Mouse (Mus musculus): ENCODE data around the gene Nhlh1.

Nhlh1 gene

DNA sequence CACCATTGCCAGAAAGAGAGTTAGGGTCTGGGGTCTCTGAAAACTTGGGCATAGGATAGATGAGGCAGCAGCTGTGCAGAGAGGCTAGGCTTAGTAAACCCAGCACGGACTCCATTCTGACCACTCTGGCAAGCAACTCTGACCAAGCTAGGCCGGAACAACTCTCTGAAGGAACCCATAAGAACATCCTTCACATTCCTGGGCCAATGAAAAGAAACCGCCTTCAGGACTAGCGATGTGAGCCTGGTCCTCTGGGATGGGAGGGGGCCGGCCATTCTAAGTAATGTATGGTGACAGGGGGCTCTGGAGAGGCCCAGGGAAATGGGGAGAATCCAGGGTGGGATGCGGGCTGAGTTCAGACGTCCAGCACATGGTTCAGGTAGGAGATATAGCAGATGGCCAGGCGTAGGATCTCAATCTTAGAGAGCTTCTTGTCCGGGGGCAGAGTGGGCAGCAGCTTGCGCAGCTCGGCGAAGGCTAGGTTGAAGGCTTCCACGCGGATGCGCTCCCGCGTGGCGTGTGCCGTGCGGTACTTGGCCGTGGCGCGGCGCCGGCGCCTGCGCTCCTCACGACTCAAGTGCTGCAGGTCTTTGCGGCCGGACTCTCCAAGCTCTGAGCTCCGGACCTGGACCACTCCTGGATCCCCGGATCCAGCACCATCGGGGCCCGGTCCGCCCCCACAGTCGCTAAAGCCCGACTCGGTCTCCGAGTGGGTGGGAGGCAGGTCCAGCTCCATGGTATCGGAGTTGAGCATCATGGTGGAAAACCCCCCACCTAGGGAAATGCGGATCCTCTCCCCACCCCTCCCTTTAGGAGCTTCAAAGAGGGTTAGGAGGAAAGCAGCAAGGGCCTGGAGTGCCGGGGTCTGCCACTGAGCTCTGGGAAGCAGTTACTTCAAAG is 3.6 kb downstream of the Nhlh1 start:
- DNase-seq (ENCODE audit: low spot score), result no peak

DNA sequence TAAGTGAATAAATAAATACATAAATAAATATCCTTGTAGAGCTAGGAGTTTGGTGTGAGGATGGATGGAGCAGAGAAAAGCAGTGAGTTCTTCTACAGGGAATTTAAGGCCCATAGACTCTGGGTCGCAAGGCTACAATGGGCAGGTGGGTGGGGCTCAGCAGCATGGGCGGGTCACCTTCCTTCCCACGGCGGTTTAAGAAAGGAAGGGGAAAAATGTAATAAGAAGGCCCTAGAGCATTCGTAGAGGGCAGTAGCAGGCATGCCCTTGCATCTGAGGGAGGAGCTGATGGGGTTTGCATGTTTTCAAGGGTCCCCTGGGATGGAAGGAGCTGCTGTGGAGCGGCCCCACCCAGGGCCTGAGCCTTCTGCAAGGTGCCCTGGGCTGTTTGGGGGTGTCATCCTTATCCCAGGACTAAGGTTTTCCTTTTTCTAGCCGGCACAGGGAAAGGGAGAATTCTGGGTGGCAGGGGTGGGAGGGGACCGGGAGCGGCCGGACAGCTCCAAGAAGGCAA is 4.5 kb downstream of the Nhlh1 start:
- DNase-seq (ENCODE audit: low spot score), result no peak

DNA sequence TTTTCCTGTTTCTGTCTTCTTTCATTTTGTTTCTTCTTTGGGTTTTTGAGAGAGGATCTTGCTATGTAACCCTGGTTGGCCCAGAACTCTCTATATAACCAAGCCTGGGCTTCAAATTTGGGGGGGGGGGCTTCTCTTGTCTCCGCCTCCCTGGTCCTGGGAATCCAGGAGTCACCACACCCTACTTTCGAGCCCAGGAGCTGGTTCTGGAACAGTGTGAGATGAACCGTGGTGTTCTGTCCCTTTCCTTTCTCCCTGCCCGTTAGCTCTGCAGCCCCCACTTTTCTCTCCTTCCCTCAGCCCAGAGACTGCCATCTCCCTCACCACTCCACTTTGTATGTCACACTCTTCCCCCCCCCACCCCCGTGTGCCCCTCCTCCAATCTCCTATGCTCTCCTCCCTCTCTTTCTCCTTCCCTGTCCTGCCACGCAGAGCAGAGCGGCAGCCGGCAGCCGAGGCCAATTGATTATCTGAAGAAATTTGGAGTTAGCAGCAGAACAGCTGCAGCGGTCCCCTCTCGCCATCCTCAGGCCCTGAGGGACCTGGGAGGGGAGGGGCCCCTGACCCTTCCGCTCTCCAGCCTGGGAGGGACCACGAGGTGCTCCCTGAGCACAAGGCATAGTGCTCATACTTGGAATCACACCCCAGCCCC is 8.1 kb downstream of the Nhlh1 start:
- DNase-seq (ENCODE audit: low spot score), result no peak

DNA sequence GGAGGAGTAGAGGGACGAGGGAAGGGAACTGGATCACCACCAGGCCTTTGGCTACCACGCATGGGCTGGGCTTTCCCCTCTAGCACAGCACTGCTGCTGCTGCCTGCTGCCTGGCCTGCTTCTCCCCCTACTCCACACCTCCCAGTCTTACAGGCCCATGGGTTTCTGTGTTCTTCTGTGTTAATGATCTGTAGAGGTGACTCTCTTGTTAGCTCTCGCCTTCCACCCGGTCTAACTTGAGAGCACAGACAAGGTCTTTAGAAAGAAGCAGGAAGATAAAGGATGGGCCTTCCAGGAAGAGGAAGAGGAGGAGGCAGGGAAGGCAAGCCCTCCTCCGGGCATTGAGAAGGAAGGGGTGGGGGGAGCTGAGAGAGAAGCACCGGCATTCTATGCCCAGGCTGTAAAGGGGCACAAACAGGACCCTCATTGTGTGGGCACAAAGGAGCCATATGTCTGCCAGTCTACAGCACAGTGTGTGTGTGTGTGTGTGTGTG is 9.1 kb downstream of the Nhlh1 start:
- DNase-seq (ENCODE audit: low spot score), result no peak

DNA sequence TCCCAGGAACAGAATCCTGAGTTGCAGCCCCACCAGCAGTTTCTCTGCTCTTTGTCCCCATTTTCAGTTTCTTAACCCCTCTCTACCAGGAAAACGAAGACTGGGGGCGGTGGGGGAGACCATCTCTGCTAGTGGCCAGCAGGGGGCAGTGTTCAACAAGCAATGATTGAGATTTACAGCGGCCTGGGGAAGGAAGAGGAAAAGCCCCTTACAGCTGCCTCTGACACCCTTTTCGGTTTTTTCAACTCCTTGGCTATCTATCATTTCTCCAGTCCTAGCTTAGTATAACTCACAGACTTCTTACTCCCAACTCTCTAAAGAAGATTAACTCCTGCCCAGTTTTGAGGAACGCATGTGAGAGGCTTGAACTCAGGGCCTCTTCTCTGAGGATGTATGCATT is 10.4 kb downstream of the Nhlh1 start:
- DNase-seq (ENCODE audit: low spot score), result no peak

DNA sequence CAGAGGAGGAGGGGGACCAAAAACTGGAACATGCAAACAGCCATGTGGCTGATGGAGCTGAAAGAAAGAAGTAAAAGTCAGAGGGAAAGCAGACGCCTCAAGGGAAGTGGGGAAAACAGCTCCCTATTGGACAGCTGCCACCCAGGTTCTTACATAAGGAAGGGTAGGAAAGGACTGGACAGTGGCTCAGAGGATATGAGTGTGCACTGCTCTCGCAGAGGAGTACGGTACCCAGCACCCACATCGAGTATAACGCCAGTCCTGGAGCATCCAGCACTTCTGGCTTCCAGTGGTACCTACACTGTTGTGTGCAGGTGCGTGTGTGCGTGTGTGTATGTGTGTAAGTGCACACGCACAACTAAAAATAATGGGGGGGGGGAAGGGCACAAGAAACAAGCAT is 11.0 kb downstream of the Nhlh1 start:
- DNase-seq (ENCODE audit: low spot score), result no peak

DNA sequence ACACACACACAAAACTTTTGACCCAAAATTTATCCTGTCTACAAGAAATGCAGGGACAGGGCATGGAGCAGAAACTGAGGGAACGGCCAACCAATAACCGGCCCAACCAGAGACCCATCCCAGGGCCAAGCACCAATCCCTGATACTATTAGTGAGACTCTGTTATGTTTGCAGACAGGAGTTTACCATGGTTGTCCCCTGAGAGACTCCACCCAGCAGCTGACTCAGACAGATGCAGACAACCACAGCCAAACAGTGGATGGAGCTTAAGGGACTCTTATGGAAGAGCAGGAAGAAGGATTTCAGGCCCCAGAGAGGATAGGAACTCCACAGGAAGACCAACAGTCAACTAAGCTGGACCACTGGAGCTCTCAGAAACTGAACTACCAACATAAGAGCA is 27.5 kb downstream of the Nhlh1 start:
- DNase-seq (ENCODE audit: low spot score), result no peak

DNA sequence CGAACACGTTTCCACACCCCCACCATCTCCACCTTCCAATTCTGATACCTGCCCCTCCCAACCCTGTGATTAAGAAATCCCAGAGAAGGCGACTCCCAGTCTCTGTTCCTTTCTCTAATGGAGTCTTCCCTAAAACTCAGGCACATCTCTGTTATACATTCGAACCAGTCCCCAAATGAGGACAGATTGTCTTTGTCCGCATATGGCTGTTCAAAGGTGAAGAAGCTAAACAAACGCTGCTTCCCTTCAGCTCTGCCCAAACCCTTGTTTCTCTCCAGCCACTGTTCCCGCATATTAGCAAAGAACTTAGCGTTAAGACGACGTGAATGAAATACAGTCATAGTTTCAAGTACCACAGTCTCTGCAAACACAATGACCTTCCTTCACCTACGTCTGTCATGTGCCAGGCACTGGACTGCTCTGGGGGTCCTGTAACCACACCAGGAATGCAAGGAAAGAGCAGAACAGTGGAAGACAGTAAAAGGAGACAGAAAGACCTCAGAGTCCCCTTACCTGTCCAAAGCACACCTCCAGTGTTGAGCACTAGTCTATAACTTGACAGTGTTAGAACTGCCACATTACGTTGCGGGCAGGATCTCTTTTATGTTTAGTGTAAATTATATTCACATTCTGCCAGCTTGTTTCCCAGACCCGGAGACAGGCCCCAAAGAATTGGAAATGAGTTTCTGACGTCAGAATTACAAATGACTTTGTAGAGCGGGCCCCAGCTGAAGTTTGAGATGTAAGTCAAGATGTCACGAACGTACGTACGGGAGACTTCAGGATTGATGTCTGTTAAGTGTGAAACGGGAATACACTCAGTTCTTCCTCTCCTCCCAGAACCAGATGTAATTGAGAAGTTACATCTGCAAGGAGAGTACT is 28.7 kb downstream of the Nhlh1 start, which contains the start of gene Vangl2:
Vangl2 (minus strand) TSS at position 51 of the 882 bp plus-strand sequence.
- no peak for DNase-seq (ENCODE audit: low spot score)

DNA sequence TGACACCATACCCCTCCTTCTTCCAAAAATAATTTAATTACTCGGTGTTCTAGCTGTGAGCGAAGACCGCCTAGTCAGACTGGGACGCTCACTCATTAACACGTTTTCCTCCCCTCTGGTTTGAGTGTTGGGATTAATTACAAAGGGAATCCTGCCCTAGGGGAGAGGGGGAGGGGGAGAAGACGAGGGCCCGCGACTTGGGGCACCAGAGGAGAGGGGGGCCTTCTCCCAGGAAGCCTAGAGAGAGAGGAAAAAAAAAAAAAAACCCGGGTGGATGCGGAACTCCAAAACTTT is 29.6 kb downstream of the Nhlh1 start:
- DNase-seq (ENCODE audit: low spot score), result no peak

DNA sequence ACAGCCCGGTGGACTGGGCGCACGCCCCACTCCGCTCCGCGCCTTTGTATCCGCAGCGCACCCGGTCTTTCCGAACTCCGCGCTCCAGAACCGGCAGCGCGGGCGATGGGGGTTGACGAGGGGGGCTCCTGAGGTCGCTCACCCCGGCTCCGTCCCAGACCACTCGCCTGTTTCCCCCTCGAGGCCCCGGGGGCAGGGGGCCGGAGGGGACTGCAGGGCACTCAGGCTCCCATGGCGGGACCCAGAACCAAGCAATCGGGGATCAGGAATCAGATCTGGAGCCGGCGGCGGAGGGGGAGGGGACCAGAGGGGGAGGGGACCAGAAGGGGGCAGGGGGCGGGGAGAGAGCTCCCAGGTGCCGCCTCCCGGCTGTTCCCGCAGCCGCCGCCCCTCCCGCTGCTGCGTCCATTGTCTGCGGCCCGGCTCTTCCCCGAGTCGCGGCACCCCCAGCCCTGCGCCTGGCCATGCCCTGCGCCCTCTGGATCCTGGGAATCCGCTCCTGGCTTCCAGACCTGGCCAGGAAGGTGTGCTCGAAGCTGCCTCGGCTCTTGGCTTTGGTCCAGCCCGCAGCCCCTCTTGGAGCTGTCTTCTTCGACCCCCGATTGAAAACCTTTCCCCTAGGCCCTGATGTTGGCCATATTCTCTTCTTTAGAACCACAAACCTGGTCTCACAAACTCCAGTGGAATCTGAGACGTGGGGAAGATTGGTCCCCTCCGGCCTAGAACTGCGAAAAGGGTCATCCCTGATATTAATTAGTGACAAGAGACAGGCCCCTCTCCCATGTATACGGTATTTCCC is 30.2 kb downstream of the Nhlh1 start:
- peak; percentile 83 for DNase-seq (ENCODE audit: low spot score)

DNA sequence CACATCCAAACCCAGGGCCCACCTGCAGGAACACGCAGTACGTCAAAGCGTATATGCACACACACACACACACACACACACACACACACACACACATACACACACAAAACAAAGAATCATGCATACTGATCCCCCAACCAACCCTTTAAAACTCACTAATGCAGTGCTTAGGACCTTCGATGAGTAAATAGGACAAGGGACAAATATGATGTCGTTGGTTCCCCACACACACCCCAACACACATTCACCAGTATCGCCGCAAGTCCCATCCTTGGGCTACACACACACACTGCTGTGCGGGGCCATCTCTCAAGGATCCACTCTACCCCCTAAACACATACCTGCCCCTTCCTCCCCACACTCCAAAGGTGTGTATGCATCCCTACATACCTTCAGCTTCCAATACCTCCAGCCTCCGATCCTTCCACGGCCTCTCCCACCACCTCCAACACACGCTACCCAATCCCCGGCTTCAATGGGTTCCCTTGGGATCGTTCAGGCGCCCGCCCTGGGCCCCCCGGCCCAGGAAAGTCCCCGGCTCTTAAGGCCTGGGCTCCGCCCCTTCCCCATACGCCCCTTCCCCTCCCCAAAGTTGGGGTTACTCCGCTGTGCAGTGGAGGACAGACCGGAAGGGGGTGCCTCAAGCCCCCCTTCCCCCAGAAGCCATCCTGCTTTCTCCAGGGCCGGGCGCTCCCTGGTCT is 31.0 kb downstream of the Nhlh1 start:
- no peak for DNase-seq (ENCODE audit: low spot score)

DNA sequence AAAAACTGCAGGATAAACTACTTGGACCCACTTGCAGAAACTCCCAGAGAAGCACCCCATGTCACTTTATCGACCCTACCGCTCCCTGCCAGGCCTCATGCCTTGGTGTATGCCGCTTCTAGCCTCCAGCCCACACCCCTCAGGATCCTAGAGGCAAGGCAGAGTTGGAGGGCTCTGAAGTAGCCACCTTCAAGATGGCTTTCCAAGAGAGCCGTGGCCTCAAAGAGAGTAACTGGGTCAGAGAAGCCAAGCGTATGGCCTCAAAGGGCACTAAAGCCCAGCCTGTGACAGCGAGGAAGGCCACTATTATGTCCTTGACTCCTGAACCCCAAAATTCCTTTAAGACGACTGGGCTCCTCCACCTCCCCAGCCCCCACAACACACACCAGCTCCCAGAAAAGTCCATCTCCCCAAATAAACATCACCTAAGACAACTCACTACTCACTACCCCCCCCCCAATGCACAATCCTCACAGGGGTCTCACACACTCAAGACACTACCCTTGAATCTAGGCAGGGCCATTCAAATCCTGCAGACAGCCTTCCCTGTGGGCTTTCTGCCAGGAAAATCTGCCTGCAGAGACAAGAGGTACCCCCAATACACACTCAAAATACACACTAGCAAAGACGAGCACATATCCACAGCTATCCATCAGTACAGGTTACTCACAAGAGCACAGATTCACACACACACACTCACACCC is 32.0 kb downstream of the Nhlh1 start:
- no peak for DNase-seq (ENCODE audit: low spot score)

DNA sequence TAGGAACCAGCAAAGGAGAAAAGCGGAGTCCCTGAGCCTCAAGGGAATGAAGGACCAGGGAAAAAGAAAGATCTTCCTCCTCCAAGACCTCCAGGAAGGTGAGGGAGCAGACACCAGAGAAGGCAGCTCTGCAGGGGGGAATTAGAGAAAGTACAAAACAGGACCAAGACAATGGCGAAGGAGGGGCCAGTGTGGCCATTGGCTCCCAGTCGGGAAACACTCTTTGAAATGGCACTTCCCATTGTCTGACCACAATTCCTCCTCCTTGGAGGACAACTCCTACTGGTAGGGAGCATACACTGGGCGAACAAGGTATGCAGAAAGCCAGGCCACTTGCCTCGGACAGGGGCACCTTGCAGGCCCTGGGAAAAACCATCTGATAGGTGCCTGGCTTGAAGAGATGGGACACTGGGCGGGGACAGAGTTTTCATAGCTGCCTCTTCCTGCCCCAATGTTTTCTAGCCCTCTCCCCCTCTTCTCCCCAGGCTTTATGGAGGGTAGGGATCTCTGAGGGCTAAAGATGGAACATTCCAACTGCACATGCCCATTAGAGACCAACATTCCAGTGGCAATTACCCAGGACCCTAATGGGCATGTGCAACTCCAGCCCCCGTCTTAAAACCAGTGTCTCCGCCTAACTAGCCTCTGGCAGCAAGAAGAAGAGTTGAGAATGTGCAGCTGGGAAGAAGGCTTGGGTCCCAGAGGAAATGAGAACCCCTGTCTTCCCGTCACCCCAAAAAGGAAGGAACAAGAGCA is 33.1 kb downstream of the Nhlh1 start:
- DNase-seq (ENCODE audit: low spot score), result no peak

DNA sequence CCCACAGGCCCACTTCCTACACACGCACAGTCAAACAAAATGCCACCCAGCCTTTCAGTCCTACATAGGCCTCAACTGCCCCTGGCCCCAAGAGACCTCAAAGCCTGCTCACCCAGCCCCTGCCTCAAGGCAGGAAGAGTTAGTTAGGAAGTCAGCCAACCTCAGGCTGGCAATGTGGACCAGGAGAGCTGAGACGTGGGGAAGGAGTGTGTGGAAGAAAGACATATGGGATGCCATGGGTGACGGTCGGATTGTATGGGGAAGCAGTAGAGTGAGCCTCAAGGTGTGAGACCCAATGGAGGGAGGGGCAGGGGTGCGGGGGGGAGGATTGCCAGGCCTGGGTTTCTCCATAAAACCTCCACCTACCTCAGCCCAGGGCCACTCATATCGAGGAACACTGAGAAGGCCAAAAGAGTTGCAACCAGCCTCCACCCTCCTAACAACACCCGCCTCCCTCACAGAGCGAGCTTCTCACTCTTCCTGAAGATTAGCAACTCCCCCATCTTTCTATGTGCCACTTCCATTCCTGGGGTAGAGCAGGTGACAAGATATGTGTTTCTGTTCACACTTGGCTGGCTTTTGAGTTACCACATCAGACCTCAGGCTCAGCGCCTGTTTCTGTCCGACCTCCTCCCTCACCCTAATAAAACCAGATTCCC is 37.4 kb downstream of the Nhlh1 start:
- DNase-seq (ENCODE audit: low spot score), result no peak

DNA sequence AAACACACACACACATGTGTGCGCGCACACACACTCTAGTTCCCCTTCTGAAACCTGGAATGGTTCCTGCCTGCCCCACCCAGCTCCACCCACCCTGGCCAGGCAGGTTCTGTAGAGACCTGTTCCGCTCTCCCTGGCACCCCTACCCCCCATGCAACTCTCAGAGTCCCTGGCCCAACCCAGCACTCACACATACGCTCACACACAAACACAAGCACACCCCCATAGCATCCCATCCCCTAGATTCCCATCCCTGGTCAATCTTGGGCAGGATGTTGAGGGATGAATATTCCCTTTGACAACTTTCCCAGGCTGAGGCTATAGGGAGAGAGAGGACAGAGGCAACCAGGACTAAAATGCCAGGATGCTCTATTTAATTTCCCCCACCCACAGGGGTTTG is 38.0 kb downstream of the Nhlh1 start:
- DNase-seq (ENCODE audit: low spot score), result no peak

DNA sequence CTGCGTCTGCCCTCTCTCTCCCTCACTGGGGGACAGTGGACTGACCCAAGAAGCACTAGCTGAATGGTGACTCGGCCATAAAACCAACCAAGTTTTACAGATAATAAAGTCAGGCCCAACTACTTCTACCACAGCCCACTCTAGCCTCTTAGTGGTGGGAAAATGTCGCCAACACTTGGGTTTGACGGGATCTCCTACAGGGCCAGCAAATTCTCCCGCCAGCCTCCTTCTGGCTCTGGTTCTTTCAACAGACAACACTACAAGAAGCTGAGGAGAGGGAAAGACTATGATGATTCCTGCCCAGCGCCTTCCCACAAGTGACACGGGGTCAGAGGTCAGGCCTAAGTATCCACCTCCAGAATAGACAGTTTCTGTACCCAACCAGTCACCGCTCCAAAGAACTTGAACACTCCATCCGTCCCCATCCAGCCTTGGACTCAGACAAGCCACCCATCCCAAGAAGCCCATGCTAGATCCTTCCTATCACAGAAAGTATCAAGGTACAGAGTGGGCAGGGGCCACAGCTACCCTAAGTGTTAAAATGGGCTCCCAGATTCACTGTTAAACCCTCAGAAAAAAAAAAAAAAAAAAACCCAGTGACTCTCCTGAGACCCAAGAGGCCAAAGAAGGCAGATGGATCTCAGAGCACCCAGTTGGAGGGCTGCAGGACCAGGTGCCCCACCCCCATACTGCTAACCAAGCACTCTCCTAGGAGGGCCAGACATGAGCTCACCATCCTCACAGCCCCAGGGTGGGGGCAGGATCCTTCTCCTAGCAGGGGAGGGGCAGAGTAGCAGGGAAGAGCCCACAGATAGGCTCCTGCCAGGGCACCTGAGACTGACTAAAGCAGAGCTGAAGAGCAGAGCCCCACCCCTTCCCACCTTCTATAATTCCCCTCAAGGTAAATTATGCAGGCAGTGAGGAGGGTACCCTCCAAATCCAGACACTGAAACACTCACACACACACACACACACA is 38.7 kb downstream of the Nhlh1 start:
- DNase-seq (ENCODE audit: low spot score), result no peak

DNA sequence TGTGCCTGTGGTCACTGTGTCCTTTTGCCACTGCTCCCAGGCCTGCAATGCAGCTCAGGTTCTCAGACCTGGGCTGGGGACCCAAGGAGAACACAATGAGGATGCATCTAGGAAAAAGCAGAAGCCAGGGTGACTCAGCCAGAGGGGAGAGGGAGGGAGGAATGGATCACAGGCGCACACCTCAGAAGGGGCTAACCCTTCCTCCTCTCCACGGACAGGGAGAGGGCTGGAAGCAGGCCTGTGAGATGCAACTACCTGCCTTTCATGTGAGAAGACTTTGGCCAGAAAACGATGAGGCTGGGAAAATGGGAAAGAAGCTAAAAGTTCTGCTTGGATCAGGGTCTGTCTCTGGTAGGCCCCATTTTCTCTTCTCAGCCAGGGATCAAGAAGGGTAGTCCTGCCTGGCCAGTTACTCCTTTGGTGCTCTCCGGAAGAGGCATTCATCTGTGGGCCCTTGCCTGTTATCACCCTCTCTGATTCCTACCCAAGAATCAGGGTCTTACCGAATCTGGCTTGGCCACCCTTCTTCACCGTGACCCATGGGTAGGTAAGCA is 39.8 kb downstream of the Nhlh1 start:
- no peak for DNase-seq (ENCODE audit: low spot score)

Data from testis, postnatal 14 days (tissue).